Mouse (Mus musculus): ENCODE results near the gene Ankrd1.
A peak's percentile ranks its signal among the peaks of the same experiment; 100 is the strongest.

- TF ChIP-seq CTCF (IDR thresholded peaks at IDR 0.05; ENCODE audit: low read depth), result peak; percentile 29; the same call in 1 of the 2 replicates
- TF ChIP-seq EP300 (IDR thresholded peaks at IDR 0.05; ENCODE audit: low read depth), result no peak
Measured at GRCm38 (mm10) chr19:36148578-36148977, 28.7 kb upstream of the Ankrd1 start.

Data from heart, postnatal 0 days (tissue).